Mouse (Mus musculus) liver, adult (tissue): ENCODE measurements at regions not wholly inside any gene's neighbourhood (a gene's known extent, or its start where the extent isn't known, plus 50 kb on each side); places are given as distances from the start of the nearest gene placed in this dataset.
A peak's percentile ranks its signal among the peaks of the same experiment; 100 is the strongest.

Source experiments
- GATA4 ChIP-seq: IDR thresholded peaks from 2 replicates; pipeline ENCODE4 v1.6.1; 2014; ENCODE audit warnings: mild to moderate bottlenecking, low read length; ENCODE audit not compliant: insufficient replicate concordance

- TF ChIP-seq GATA4: peak; percentile 88
These were observed 135.0 kb downstream of the Cemip2 start for GRCm38 (mm10) chr19:21913005-21913670.

- TF ChIP-seq GATA4: peak; percentile 100
These were observed 135.8 kb downstream of the Cemip2 start for GRCm38 (mm10) chr19:21913748-21914611.

- TF ChIP-seq GATA4: no peak
These were observed 136.5 kb downstream of the Cemip2 start for GRCm38 (mm10) chr19:21914658-21915057.

GRCm38 (mm10) chr19:21918113-21918512 lies 140.0 kb downstream of the Cemip2 start:
- TF ChIP-seq GATA4: no peak

GRCm38 (mm10) chr19:21919074-21919473 lies 140.9 kb downstream of the Cemip2 start:
- TF ChIP-seq GATA4: peak; percentile 66

GRCm38 (mm10) chr19:21940114-21940513 lies 162.0 kb downstream of the Cemip2 start:
- TF ChIP-seq GATA4: no peak

- TF ChIP-seq GATA4: peak; percentile 84
These were observed 163.6 kb downstream of the Cemip2 start for GRCm38 (mm10) chr19:21941720-21942119.

- peak; percentile 84 for TF ChIP-seq GATA4
These were observed 164.1 kb downstream of the Cemip2 start for GRCm38 (mm10) chr19:21942286-21942685.

GRCm38 (mm10) chr19:21943407-21943806 lies 165.3 kb downstream of the Cemip2 start:
- TF ChIP-seq GATA4: no peak

GRCm38 (mm10) chr19:21946262-21946922 lies 168.2 kb downstream of the Cemip2 start:
- no peak for TF ChIP-seq GATA4

GRCm38 (mm10) chr19:21948030-21948429 lies 169.9 kb downstream of the Cemip2 start:
- TF ChIP-seq GATA4: no peak

- no peak for TF ChIP-seq GATA4
These were observed 176.2 kb upstream of the Trpm3 start for GRCm38 (mm10) chr19:21962635-21963034.

GRCm38 (mm10) chr19:21989857-21990256 lies 149.0 kb upstream of the Trpm3 start:
- TF ChIP-seq GATA4: no peak

- TF ChIP-seq GATA4: no peak
These were observed 147.9 kb upstream of the Trpm3 start for GRCm38 (mm10) chr19:21990970-21991369.

- no peak for TF ChIP-seq GATA4
These were observed 147.4 kb upstream of the Trpm3 start for GRCm38 (mm10) chr19:21991413-21991812.

GRCm38 (mm10) chr19:21999621-22000020 lies 139.2 kb upstream of the Trpm3 start:
- no peak for TF ChIP-seq GATA4
